In the genomic region with DNA sequence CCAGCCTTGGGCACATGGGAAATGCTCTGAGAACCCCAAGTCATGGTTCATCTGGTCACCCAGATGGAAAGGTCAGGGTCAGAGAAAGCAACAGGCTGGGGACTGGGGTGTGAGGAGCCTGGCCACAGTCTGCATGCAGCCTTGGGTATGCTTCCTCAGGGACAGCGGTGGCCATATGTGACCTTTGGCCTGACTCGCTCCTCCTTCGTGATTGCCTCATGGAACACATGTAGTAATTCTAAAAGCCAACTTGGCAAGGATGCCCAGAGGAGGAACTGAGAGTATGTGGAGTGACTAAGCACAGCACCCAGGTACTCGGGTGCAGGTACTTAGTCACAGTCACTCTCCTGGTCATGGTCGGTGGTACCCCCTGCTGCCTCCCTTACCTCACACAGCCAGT, we compare ENCODE assay signal across 22 mouse cellular contexts. TPM values are rescaled to one million over a fixed set of nuclear protein-coding genes. Genes with fewer than 3 reads are reported as not detected.
DNase-seq lines count a peak whose midpoint lies in the region; ATAC-seq and TF ChIP-seq lines count a peak whose summit lies in the region.
"Had no signal": no experiment of that assay in that cellular context is flagged by ENCODE, and none has a peak within 500 bp of the region (broad histone marks: within the 10 kb centered on the region; RNA-seq: fewer than 3 reads in every experiment).

No protein-coding gene starts in this region.

- H3K36me3 ChIP-seq in hindbrain, postnatal 0 days (ENCODE audit: insufficient read depth, low read length) = no peaks in the 10 kb centered on the region
- no peaks in the 10 kb centered on the region for H3K36me3 ChIP-seq in intestine, postnatal 0 days (ENCODE audit: control insufficient read depth, insufficient read depth)
- H3K36me3 ChIP-seq: embryonic facial prominence, embryonic 13.5 days; heart, embryonic 12.5 days; hindbrain, embryonic 10.5 days had no signal

- TF ChIP-seq CTCF in hindbrain, postnatal 0 days (IDR thresholded peaks at IDR 0.05; ENCODE audit: low read depth) = no peak
- no peak for TF ChIP-seq CTCF in intestine, postnatal 0 days (IDR thresholded peaks at IDR 0.05; ENCODE audit: low read depth)

- H3K4me1 ChIP-seq in hindbrain, postnatal 0 days (ENCODE audit: insufficient read depth, low read length) = 0 out of 2 replicates have a peak, but pooled peaks cover 4% of the 10 kb centered on the region
- H3K4me1 ChIP-seq in intestine, postnatal 0 days (replicated peaks; ENCODE audit: control insufficient read depth, insufficient read depth, low read length) = no peaks in the 10 kb centered on the region
- H3K4me1 ChIP-seq: heart, embryonic 12.5 days had no signal

- no peak overlapping the region for H3K4me3 ChIP-seq in hindbrain, postnatal 0 days (ENCODE audit: low read length)
- H3K4me3 ChIP-seq in intestine, postnatal 0 days (ENCODE audit: low read depth, low read length) = no peak overlapping the region
- H3K4me3 ChIP-seq: embryonic facial prominence, embryonic 13.5 days; gastrocnemius, adult 2 months; heart, embryonic 12.5 days; hindbrain, embryonic 10.5 days had no signal

- ATAC-seq in hindbrain, postnatal 0 days = no peak
- no peak for ATAC-seq in intestine, postnatal 0 days
- ATAC-seq: CD4-positive, CD25-positive, alpha-beta regulatory T cell, adult 4 months; forebrain, embryonic 14.5 days; intestine, embryonic 16.5 days had no signal

- H3K27ac ChIP-seq in hindbrain, postnatal 0 days = no peak overlapping the region
- H3K27ac ChIP-seq in intestine, postnatal 0 days (ENCODE audit: low read depth, low read length) = no peak overlapping the region
- H3K27ac ChIP-seq: embryonic facial prominence, embryonic 13.5 days; gastrocnemius, adult 2 months; hindbrain, embryonic 10.5 days; hindbrain, embryonic 14.5 days had no signal

- H3K9me3 ChIP-seq in hindbrain, postnatal 0 days (ENCODE audit: low read length) = no peaks in the 10 kb centered on the region
- H3K9me3 ChIP-seq in intestine, postnatal 0 days (ENCODE audit: control insufficient read depth) = no peaks in the 10 kb centered on the region
- H3K9me3 ChIP-seq: embryonic facial prominence, embryonic 13.5 days had no signal

- H3K27me3 ChIP-seq in hindbrain, postnatal 0 days (ENCODE audit: insufficient read depth, low read length) = no peaks in the 10 kb centered on the region
- peaks cover 17% of the 10 kb centered on the region for H3K27me3 ChIP-seq in intestine, postnatal 0 days (replicated peaks; ENCODE audit: control insufficient read depth, insufficient read depth, low read length)

- no peak overlapping the region for H3K4me2 ChIP-seq in hindbrain, postnatal 0 days (ENCODE audit: low read depth, low read length)
- H3K4me2 ChIP-seq in intestine, postnatal 0 days (replicated peaks; ENCODE audit: low read depth) = no peak overlapping the region
- H3K4me2 ChIP-seq: embryonic facial prominence, embryonic 13.5 days; heart, embryonic 12.5 days; hindbrain, embryonic 14.5 days had no signal

- no peak overlapping the region for H3K9ac ChIP-seq in hindbrain, postnatal 0 days (replicated peaks; ENCODE audit: low read length)
- H3K9ac ChIP-seq in intestine, postnatal 0 days (ENCODE audit: low read depth, low read length) = no peak overlapping the region
- H3K9ac ChIP-seq: embryonic facial prominence, embryonic 13.5 days; heart, embryonic 12.5 days; hindbrain, embryonic 14.5 days had no signal

- WGBS in hindbrain, postnatal 0 days = 85% methylated on average over 5 of the region's 5 CpGs
- WGBS in intestine, postnatal 0 days = 65% methylated on average over 5 of the region's 5 CpGs

- peak; percentile 18 to 79 for DNase-seq in adrenal gland, adult (ENCODE audit: inconsistent age in 2 of 2, low spot score in 1 of 2)
- no peak for DNase-seq in adrenal gland, postnatal 4 days (ENCODE audit: low spot score in 2 of 2)
- DNase-seq in kidney, adult 9 months = peak; percentile 11
- DNase-seq in kidney, postnatal 25 days = no peak
- peak; percentile 62 for DNase-seq in adrenal gland, postnatal 14 days
- peak; percentile 16 for DNase-seq in skeletal muscle tissue, adult 2 months (ENCODE audit: low read depth, low spot score)
- no peak for DNase-seq in hindbrain, postnatal 0 days (ENCODE audit: low spot score)
- DNase-seq: B cell, adult 2 months; cerebellum, adult 2 months; cerebellum, postnatal 14 days; gastrocnemius, adult 2 months; gastrocnemius, postnatal 25 days had no signal

RNA-seq across cellular contexts. Expression of gene Klhdc7a, which starts 33.1 kb away (rescaled TPM):
- 1 to 10 TPM; 6.3 to 7.3 TPM for total RNA-seq in adrenal gland, postnatal 4 days (2021)
- total RNA-seq in adrenal gland, postnatal 14 days (2021) = 18.8 and 23.1 TPM in 2 replicates
- total RNA-seq in hindbrain, postnatal 0 days (2014; rRNA removed) = 1.0 and 1.6 TPM in 2 replicates
- polyA plus RNA-seq in hindbrain, postnatal 0 days (2015; fragmentation: Nextera tagmentation; extraction: Ambion mirVana) = 0.58 and 0.69 TPM in 2 replicates
- 0.08 and 0.12 TPM in 2 replicates for polyA plus RNA-seq in intestine, postnatal 0 days (2015; fragmentation: Nextera tagmentation; extraction: Ambion mirVana)
- total RNA-seq: common myeloid progenitor, adult 5-6 weeks; granulocyte monocyte progenitor cell, adult 5-6 weeks had no signal

Comparison
In these comparisons a context has a peak if more than half of its experiments do, and no peak if none do; other contexts are left out.
1. DNase-seq: peak in adrenal gland, adult (2 of 2), kidney, adult 9 months (single experiment), adrenal gland, postnatal 14 days (single experiment) and skeletal muscle tissue, adult 2 months (single experiment); none in adrenal gland, postnatal 4 days (0 of 2), kidney, postnatal 25 days (0 of 2) and hindbrain, postnatal 0 days (single experiment).